Mouse (Mus musculus) CH12.LX (cell line): Measurements from ENCODE around the gene Btbd1. TPM values are rescaled to one million over a fixed set of nuclear protein-coding genes. Genes with fewer than 3 reads are reported as not detected.

ENCODE experiments used
- DNase-seq: peaks from one replicate; pipeline ENCODE4 v3.0.0-alpha.2; 2013; ENCODE audit errors: extremely low read depth
- H3K27ac ChIP-seq: 2 replicates; pipeline ENCODE4 v1.5.1; 2012; ENCODE audit warnings: low read depth, mild to moderate bottlenecking, control low read depth, moderate library complexity; ENCODE audit not compliant: insufficient read depth
- H3K27me3 ChIP-seq: replicated peaks from 2 replicates; pipeline ENCODE3; 2012; ENCODE audit warnings: inconsistent platforms
- H3K36me3 ChIP-seq, 2 experiments: replicated peaks in 1 of 2; 2 replicates each; pipeline versions ENCODE3 to v1.6.1; 2012; ENCODE audit warnings: inconsistent platforms in 1 of 2, low read length in 1 of 2, mild to moderate bottlenecking in 1 of 2, mixed read lengths in 1 of 2, moderate library complexity in 1 of 2; ENCODE audit not compliant: control insufficient read depth in 1 of 2, insufficient read depth in 1 of 2
- H3K4me1 ChIP-seq, 2 experiments: 2 replicates each; pipeline ENCODE4 v1.6.1; 2012; ENCODE audit warnings: inconsistent platforms in 1 of 2, moderate library complexity in 1 of 2; ENCODE audit not compliant: insufficient read depth in 2 of 2, control insufficient read depth in 1 of 2
- H3K4me2 ChIP-seq: 2 replicates; pipeline ENCODE4 v1.6.1; 2012; ENCODE audit warnings: low read depth, mild to moderate bottlenecking, control low read depth; ENCODE audit not compliant: poor library complexity, insufficient read depth, severe bottlenecking
- H3K4me3 ChIP-seq, 3 experiments: fragments of 150-350 bp in 1 of 3; sonication (generic) in 1 of 3; replicated peaks in 1 of 3; 2 replicates each; pipeline versions ENCODE3 to v1.5.1; 2011 to 2012; ENCODE audit warnings: low read depth in 2 of 3, low read length in 2 of 3, mild to moderate bottlenecking in 2 of 3, moderate library complexity in 2 of 3, control low read depth in 1 of 3, improper control_type of control experiment in 1 of 3, inconsistent platforms in 1 of 3, mixed read lengths in 1 of 3; ENCODE audit not compliant: poor library complexity in 1 of 3
- H3K79me2 ChIP-seq: replicated peaks from 2 replicates; pipeline ENCODE4 v1.6.1; 2012; ENCODE audit warnings: mild to moderate bottlenecking, moderate library complexity; ENCODE audit not compliant: control insufficient read depth, poor library complexity, insufficient read depth, severe bottlenecking; ENCODE audit errors: extremely low read depth
- H3K9ac ChIP-seq: 2 replicates; pipeline ENCODE4 v1.6.1; 2012; ENCODE audit warnings: low read depth, mild to moderate bottlenecking, control low read depth, moderate library complexity; ENCODE audit not compliant: insufficient read depth
- H3K9me3 ChIP-seq: replicated peaks from 2 replicates; pipeline ENCODE3; 2012; ENCODE audit warnings: low read length, inconsistent platforms, mixed read lengths
- BHLHE40 ChIP-seq: IDR thresholded peaks from 2 replicates; pipeline ENCODE4 v1.6.1; 2011; ENCODE audit warnings: mild to moderate bottlenecking, low read depth, low read length, improper control_type of control experiment
- CHD1 ChIP-seq: IDR thresholded peaks from 2 replicates; pipeline ENCODE4 v1.6.1; 2012; ENCODE audit warnings: low read depth, low read length, improper control_type of control experiment, inconsistent platforms
- CHD2 ChIP-seq: IDR thresholded peaks from 2 replicates; pipeline ENCODE4 v1.6.1; 2011; ENCODE audit warnings: low read length, improper control_type of control experiment
- CTCF ChIP-seq, 2 experiments: IDR thresholded peaks in 1 of 2; conservative IDR thresholded peaks in 1 of 2; 2 replicates each; pipeline ENCODE4 v1.5.1; 2011 to 2012; ENCODE audit warnings: low read depth in 2 of 2, low read length in 2 of 2, improper control_type of control experiment in 1 of 2, inconsistent platforms in 1 of 2, mild to moderate bottlenecking in 1 of 2, moderate library complexity in 1 of 2
- E2F4 ChIP-seq: IDR thresholded peaks from 2 replicates; pipeline ENCODE4 v1.6.1; 2011; ENCODE audit warnings: low read depth, low read length, improper control_type of control experiment; ENCODE audit not compliant: insufficient replicate concordance
- ELF1 ChIP-seq: IDR thresholded peaks from 2 replicates; pipeline ENCODE4 v1.6.1; 2014; ENCODE audit warnings: low read depth, mild to moderate bottlenecking, inconsistent platforms, low read length, improper control_type of control experiment
- GABPA ChIP-seq: IDR thresholded peaks from 2 replicates; pipeline ENCODE4 v1.6.1; 2012; ENCODE audit warnings: low read depth, low read length, improper control_type of control experiment, inconsistent platforms; ENCODE audit not compliant: insufficient replicate concordance
- HCFC1 ChIP-seq: IDR thresholded peaks from 2 replicates; pipeline ENCODE4 v1.6.1; 2012; ENCODE audit warnings: low read depth, mild to moderate bottlenecking, inconsistent platforms, low read length, improper control_type of control experiment
- IRF4 ChIP-seq: IDR thresholded peaks from 2 replicates; pipeline ENCODE4 v1.6.1; 2014; ENCODE audit warnings: low read depth, mild to moderate bottlenecking, inconsistent platforms, low read length, improper control_type of control experiment
- JUND ChIP-seq: conservative IDR thresholded peaks from 2 replicates; pipeline ENCODE4 v1.6.1; 2011; ENCODE audit warnings: low read depth, low read length, improper control_type of control experiment
- KAT2A ChIP-seq: IDR thresholded peaks from 2 replicates; pipeline ENCODE4 v1.6.1; 2012; ENCODE audit warnings: low read length, improper control_type of control experiment, inconsistent platforms; ENCODE audit not compliant: insufficient replicate concordance
- MAFK ChIP-seq: IDR thresholded peaks from 2 replicates; pipeline ENCODE4 v1.6.1; 2011; ENCODE audit warnings: low read length, improper control_type of control experiment; ENCODE audit not compliant: insufficient replicate concordance
- MAZ ChIP-seq: IDR thresholded peaks from 2 replicates; pipeline ENCODE4 v1.6.1; 2012; ENCODE audit warnings: low read depth, mild to moderate bottlenecking, inconsistent platforms, low read length, improper control_type of control experiment, moderate library complexity
- MYC ChIP-seq: IDR thresholded peaks from 2 replicates; pipeline ENCODE4 v1.6.1; 2011; ENCODE audit warnings: low read depth, mild to moderate bottlenecking, improper control_type of control experiment, low read length
- NELFE ChIP-seq: IDR thresholded peaks from 2 replicates; pipeline ENCODE4 v1.6.1; 2011; ENCODE audit warnings: low read depth, low read length, improper control_type of control experiment
- PAX5 ChIP-seq: IDR thresholded peaks from 2 replicates; pipeline ENCODE4 v1.6.1; 2012; ENCODE audit warnings: low read length, inconsistent platforms, mixed read lengths
- RCOR1 ChIP-seq: conservative IDR thresholded peaks from 2 replicates; pipeline ENCODE4 v1.6.1; 2012; ENCODE audit warnings: low read depth, mild to moderate bottlenecking, inconsistent platforms, low read length, improper control_type of control experiment
- TBP ChIP-seq: conservative IDR thresholded peaks from 2 replicates; pipeline ENCODE4 v1.6.1; 2011; ENCODE audit warnings: low read depth, low read length, improper control_type of control experiment
- UBTF ChIP-seq: IDR thresholded peaks from 2 replicates; pipeline ENCODE4 v1.6.1; 2012; ENCODE audit warnings: low read depth, mild to moderate bottlenecking, inconsistent platforms, low read length, improper control_type of control experiment, moderate library complexity
- USF2 ChIP-seq: conservative IDR thresholded peaks from 2 replicates; pipeline ENCODE4 v1.6.1; 2011; ENCODE audit warnings: low read depth, low read length, improper control_type of control experiment
- ZC3H11A ChIP-seq: IDR thresholded peaks from 2 replicates; pipeline ENCODE4 v1.6.1; 2012; ENCODE audit warnings: low read depth, mild to moderate bottlenecking, inconsistent platforms, low read length, improper control_type of control experiment
- ZMIZ1 ChIP-seq: IDR thresholded peaks from 2 replicates; pipeline ENCODE4 v1.6.1; 2012; ENCODE audit warnings: low read depth, mild to moderate bottlenecking, inconsistent platforms, low read length, improper control_type of control experiment
- ZNF384 ChIP-seq: IDR thresholded peaks from 2 replicates; pipeline ENCODE4 v1.6.1; 2012; ENCODE audit warnings: low read depth, low read length, improper control_type of control experiment, inconsistent platforms
- dilution Hi-C: fragments of 300-500 bp; cut with MboI; formaldehyde crosslinking; loops from 2 replicates; pipeline ENCODE4 v1.14.3; 2020; ENCODE audit warnings: low sequenced_read_pairs; ENCODE audit not compliant: extremely low pct_unique_long_range_greater_than_20kb, extremely low pct_ligation_motif_present
- in situ Hi-C: fragments of 300-500 bp; cut with MboI; formaldehyde crosslinking; loops from 3 replicates; pipeline ENCODE4 v1.14.3; 2019; ENCODE audit warnings: low sequenced_read_pairs, low pct_ligation_motif_present, low pct_unique_long_range_greater_than_20kb, mixed read lengths
- polyA plus RNA-seq: library from polyadenylated mRNA; unstranded; fragments of >175 nt; gene quantifications from 2 replicates; pipeline ENCODE4 v1.2.1, GENCODE M21; 2012; ENCODE audit warnings: low read depth; ENCODE audit not compliant: insufficient read length
- total RNA-seq, 2 experiments: library from RNA; depleted of rRNA; stranded (reverse); fragments of 300-350 nt in 1 of 2; fragments of >200 nt in 1 of 2; gene quantifications; 2 replicates each; pipeline ENCODE4 v1.2.3; 2012 to 2014

Btbd1 gene
- total and polyA plus RNA-seq, 3 experiments, result 45.8 to 88.8 (median 67.1) TPM

- TF ChIP-seq HCFC1 (peak; percentile 89), TBP (0 out of 2 replicates have a peak, but pooled peaks have one; percentile 24), GABPA (no peak; the same call in 1 of the 2 replicates), ELF1 (peak; percentile 94), PAX5 (no peak), RCOR1 (no peak), CTCF (conservative IDR thresholded peaks at IDR 0.05 in 1 of 2, IDR thresholded peaks at IDR 0.05 in 1 of 2; ENCODE audit: low read depth in 2 of 2, low read length in 2 of 2) (peak in 1 of 2 experiments; percentile 69; a peak in 2 of 4 replicates), MAZ (0 out of 2 replicates have a peak, but pooled peaks have one; percentile 36), IRF4 (peak; percentile 67; the same call in 1 of the 2 replicates), NELFE (peak; percentile 68), MYC (peak; percentile 87), JUND (no peak), MAFK (no peak), CHD1 (no peak), ZC3H11A (no peak), ZMIZ1 (no peak; the same call in 1 of the 2 replicates), USF2 (no peak), UBTF (peak; percentile 64; the same call in 1 of the 2 replicates), CHD2 (peak; percentile 99)
Measured at GRCm38 (mm10) chr7:81762180-81763109, 66.8 kb downstream of the Btbd1 start, which contains the start of gene Ramac (continued).

- Histone ChIP-seq H3K4me2 (no peak overlapping the region), H3K9me3 (peaks cover 4% of the 10 kb centered on the region), H3K9ac (no peak overlapping the region), H3K4me1 (no peaks in the 10 kb centered on the region), H3K27ac (no peak overlapping the region), H3K36me3 (no peaks in the 10 kb centered on the region), H3K27me3 (peaks cover 6% of the 10 kb centered on the region), H3K79me2 (no peaks in the 10 kb centered on the region), H3K4me3 (no peak overlapping the region)
- no peak for DNase-seq
- TF ChIP-seq CTCF (conservative IDR thresholded peaks at IDR 0.05 in 1 of 2, IDR thresholded peaks at IDR 0.05 in 1 of 2; ENCODE audit: low read depth in 2 of 2, low read length in 2 of 2) (no peak), ZMIZ1 (no peak), KAT2A (no peak), RCOR1 (no peak), JUND (no peak), E2F4 (no peak), CHD1 (no peak), BHLHE40 (no peak), ZNF384 (no peak)
- in situ Hi-C loops (no loop called here), dilution Hi-C loops (no loop called here)
Measured at GRCm38 (mm10) chr7:81747956-81748355, 81.3 kb downstream of the Btbd1 start.
